Mouse (Mus musculus) lung, embryonic 15.5 days (tissue): ENCODE results near the gene Mblac2. TPM values are rescaled to one million over a fixed set of nuclear protein-coding genes. Genes with fewer than 3 reads are reported as not detected.

Experiments used
- ATAC-seq: fragments of 200-750 bp; cut with Nextera tagmentation; 2 replicates; pipeline ENCODE4 v1.8.0; 2017; ENCODE audit warnings: moderate number of reproducible peaks, borderline replicate concordance; ENCODE audit not compliant: low FRiP score, low TSS enrichment; ENCODE audit errors: extremely low read depth
- H3K27ac ChIP-seq: fragments of 300-500 bp; sonication (generic); 2 replicates; pipeline ENCODE4 v1.5.1; 2015; ENCODE audit warnings: moderate library complexity, mild to moderate bottlenecking, inconsistent platforms
- H3K27me3 ChIP-seq: fragments of 300-500 bp; sonication (generic); 2 replicates; pipeline ENCODE4 v1.6.1; 2015; ENCODE audit warnings: inconsistent platforms
- H3K36me3 ChIP-seq: fragments of 300-500 bp; sonication (generic); 2 replicates; pipeline ENCODE4 v1.6.1; 2015; ENCODE audit warnings: inconsistent platforms
- H3K4me1 ChIP-seq: fragments of 300-500 bp; sonication (generic); 2 replicates; pipeline ENCODE4 v1.6.1; 2015; ENCODE audit warnings: inconsistent platforms
- H3K4me2 ChIP-seq: fragments of 300-500 bp; sonication (generic); 2 replicates; pipeline ENCODE4 v1.6.1; 2015; ENCODE audit warnings: inconsistent platforms, mild to moderate bottlenecking, moderate library complexity
- H3K4me3 ChIP-seq: fragments of 300-500 bp; sonication (generic); 2 replicates; pipeline ENCODE4 v1.5.1; 2015; ENCODE audit warnings: mild to moderate bottlenecking, inconsistent platforms
- H3K9ac ChIP-seq: fragments of 300-500 bp; sonication (generic); 2 replicates; pipeline ENCODE4 v1.6.1; 2015; ENCODE audit warnings: inconsistent platforms
- H3K9me3 ChIP-seq: fragments of 300-500 bp; sonication (generic); 2 replicates; pipeline ENCODE4 v1.6.1; 2016; ENCODE audit warnings: inconsistent platforms
- WGBS: fragments of 180-500 bp; shearing (Covaris S2); methylation state at CpG from one replicate; pipeline ENCODE4 v1.1.7; 2015; 5-methylcytosine and 5-hydroxymethylcytosine counted together
- polyA plus RNA-seq: library from polyadenylated mRNA; unstranded; fragments of >200 nt; fragmentation: Nextera tagmentation; extraction: Ambion mirVana; gene quantifications from 2 replicates; pipeline ENCODE4 v1.2.1, GENCODE M21; 2015

Gene Mblac2
- polyA plus RNA-seq, 1 experiment from 2014 or later, result 6.3 TPM

DNA sequence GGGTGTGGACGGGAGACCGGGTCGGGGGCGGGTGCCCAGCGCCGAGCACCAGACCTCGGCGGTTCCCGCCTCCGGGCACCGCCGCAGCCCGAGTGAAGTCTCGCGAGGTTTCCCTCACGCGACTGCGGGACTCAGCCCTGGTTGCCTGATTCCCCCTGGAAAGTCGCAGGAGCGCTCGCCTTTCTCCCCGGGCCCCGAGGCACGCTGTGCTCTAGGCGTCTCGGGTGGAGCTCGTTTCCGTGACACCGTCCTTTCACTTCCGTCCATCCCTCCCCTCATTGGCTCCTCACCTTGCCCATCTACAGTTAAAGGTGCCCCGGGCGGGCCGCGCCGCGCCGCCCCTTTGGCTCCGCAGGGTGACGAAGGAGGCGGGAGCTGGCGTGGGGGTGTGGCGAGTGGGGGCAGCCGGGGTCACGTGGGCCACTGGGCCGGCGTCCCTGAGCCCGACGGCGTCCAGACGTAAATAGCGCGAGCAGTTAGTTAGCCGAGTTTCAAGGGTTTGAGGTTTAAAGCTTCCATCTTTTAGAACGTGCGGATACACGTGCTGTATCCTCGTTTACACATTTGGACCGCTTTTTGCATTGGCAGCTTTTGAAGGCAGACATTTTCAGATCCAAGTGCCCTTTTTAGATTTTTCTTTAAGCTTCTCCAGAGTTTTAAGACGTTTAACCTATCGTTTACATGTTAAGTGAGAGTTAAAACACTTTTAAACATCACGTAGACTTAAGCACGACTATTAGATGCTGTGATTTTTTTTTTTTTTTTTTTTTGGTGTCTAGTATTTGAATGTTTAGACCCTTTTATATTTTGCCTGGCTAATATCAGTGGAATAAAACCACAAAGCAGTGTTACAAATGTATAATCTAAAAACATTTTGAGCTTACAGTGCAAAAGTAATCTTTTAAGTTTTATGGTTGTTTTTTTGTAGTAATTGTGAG is 72.5 kb downstream of the Mblac2 start:
- under 1% methylated on average over 57 of the region's 62 CpGs for WGBS
- peaks cover 21% of the 10 kb centered on the region for H3K36me3 ChIP-seq
- peak overlapping the region; percentile 74 for H3K9ac ChIP-seq
- no peaks in the 10 kb centered on the region for H3K9me3 ChIP-seq
- H3K27ac ChIP-seq, result peak overlapping the region; percentile 98
- peak overlapping the region; percentile 71 for H3K4me2 ChIP-seq
- ATAC-seq, result peak; percentile 98
- H3K4me3 ChIP-seq, result peak overlapping the region; percentile 67
- peaks cover 15% of the 10 kb centered on the region; the same call in 1 of the 2 replicates for H3K4me1 ChIP-seq
- H3K27me3 ChIP-seq, result no peaks in the 10 kb centered on the region

DNA sequence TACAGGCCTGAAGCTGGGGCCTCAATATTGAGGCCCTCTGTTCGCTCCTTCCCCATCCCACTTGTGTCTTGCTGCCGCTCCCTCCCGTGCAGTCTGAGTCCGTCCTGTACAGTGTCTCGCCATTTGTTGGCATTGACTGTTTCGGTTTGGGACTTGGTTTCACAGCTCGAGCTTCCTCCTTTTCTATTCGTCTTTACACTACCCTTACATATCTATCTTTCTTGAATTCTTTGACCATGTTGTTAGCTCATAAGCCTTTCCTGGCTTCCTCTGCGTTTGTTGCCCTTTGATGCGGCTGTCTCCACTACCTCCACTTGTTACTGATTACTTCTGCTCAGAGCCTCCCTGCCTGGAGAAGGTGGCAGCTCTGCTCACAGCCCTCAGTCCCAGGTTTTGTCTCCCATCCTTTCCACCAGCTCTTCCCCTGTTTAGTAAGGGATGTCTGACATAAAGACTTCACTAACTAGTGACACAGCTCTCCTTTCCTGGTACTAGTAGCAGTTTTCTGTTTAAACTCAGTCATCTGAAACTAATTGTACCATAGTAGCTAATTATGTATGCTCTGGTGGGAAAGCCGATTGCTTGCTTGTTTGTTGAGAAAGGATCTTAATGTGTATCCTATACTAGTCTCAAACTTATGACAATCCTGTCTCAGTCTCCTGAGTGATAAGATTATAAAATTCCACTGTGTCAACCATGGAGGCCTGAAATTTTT is 74.8 kb downstream of the Mblac2 start:
- 82% methylated on average over 11 of the region's 11 CpGs for WGBS
- Histone ChIP-seq H3K4me2 (no peak overlapping the region), H3K9me3 (no peaks in the 10 kb centered on the region), H3K4me3 (no peak overlapping the region), H3K27me3 (no peaks in the 10 kb centered on the region), H3K9ac (no peak overlapping the region), H3K4me1 (peaks cover 15% of the 10 kb centered on the region; the same call in 1 of the 2 replicates), H3K36me3 (peaks cover 27% of the 10 kb centered on the region), H3K27ac (no peak overlapping the region)
- no peak for ATAC-seq

DNA sequence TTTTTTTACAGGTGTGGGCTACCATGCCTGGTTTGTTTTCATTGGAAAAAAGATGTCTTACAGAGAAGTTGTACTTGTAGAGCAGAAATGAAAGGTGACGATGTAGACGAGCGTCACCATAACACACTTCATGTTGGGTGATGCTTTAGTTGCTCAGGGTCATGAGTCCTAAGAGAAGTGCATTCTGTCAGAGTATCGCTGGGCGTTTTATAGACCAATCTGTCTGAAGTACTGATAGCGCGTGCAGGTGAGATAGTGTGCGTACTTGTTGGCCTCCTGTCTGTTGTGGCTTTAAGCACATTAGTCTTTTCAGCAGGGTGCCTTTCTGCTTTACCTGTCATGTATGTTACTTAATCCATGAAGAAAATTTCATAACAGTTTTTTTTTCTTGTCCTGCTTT is 79.0 kb downstream of the Mblac2 start:
- Histone ChIP-seq H3K36me3 (peaks cover 24% of the 10 kb centered on the region), H3K4me1 (0 out of 2 replicates have a peak, but pooled peaks cover 1% of the 10 kb centered on the region), H3K4me2 (no peak overlapping the region), H3K27ac (no peak overlapping the region), H3K9me3 (no peaks in the 10 kb centered on the region), H3K27me3 (no peaks in the 10 kb centered on the region), H3K4me3 (no peak overlapping the region), H3K9ac (no peak overlapping the region)
- WGBS, result 92% methylated on average over 8 of the region's 8 CpGs
- no peak for ATAC-seq

DNA sequence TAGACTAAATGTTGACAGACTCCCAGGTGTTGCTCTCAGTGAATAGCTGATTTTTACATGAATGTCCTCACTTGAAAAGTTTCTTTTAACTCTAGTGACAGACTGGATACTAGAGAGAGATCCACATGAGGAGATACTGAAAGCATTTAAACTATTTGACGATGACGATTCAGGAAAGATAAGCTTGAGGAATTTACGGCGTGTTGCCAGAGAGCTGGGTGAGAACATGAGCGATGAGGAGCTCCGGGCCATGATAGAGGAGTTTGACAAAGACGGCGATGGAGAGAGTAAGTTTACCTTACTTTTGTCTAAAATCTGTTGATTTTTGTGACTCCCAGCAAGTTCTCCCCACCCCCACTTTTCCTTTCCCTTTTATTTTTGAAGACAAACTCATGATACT is 80.7 kb downstream of the Mblac2 start:
- ATAC-seq, result no peak
- Histone ChIP-seq H3K27ac (no peak overlapping the region), H3K4me2 (no peak overlapping the region), H3K9ac (no peak overlapping the region), H3K36me3 (peaks cover 19% of the 10 kb centered on the region), H3K4me3 (no peak overlapping the region), H3K27me3 (no peaks in the 10 kb centered on the region), H3K9me3 (no peaks in the 10 kb centered on the region), H3K4me1 (no peaks in the 10 kb centered on the region)
- 21% methylated on average over 8 of the region's 8 CpGs for WGBS

DNA sequence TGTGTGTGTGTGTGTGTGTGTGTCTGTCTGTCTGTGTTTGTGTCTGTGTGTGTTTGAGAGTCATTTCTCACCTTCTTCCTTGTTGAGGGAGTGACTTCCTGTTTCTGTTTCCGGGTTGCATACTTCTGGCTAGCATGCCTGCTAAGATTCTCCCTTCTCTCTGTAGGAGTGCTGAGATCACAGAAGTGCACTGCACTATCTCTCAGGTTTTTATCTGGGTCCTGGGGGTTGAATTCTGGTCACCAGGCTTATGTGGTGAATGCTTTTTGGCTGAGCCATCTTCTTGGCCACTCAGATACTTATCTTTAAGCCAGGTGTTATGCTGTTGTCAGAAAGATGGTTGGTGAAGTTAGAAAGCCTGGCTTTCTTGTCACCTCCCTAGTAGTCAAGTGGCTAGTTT is 82.7 kb downstream of the Mblac2 start:
- no peak overlapping the region for H3K4me3 ChIP-seq
- WGBS, result 30% methylated on average over 1 of the region's 1 CpGs
- ATAC-seq, result no peak
- H3K27ac ChIP-seq, result no peak overlapping the region
- no peaks in the 10 kb centered on the region for H3K4me1 ChIP-seq
- H3K9ac ChIP-seq, result no peak overlapping the region
- H3K36me3 ChIP-seq, result peaks cover 5% of the 10 kb centered on the region
- no peaks in the 10 kb centered on the region for H3K9me3 ChIP-seq
- H3K4me2 ChIP-seq, result no peak overlapping the region
- no peaks in the 10 kb centered on the region for H3K27me3 ChIP-seq

DNA sequence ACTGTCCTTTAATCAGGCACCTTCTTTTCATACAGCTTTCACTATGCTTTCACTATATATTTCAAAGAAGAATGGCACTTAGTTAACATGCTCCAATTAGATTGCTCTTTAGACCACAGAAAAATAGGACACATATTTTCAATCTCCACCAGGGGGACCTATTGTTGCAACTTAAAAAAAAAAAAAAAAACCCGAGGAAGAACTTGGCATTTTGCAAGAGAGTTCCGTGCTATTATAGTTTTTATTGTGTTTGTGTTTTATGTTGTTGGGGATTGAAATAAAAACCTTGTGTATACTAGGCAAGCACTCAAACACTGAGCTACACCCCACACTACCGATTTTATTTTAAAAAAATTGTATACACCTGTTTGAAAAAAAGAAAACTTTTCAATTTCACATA is 90.0 kb downstream of the Mblac2 start:
- no peak for ATAC-seq
- Histone ChIP-seq H3K4me2 (no peak overlapping the region), H3K9ac (no peak overlapping the region)

More for the DNA sequence above, 90.0 kb downstream of the Mblac2 start:
- H3K9me3 ChIP-seq, result no peaks in the 10 kb centered on the region
- no peak overlapping the region for H3K27ac ChIP-seq
- no peaks in the 10 kb centered on the region for H3K27me3 ChIP-seq
- WGBS, result 26% methylated on average over 3 of the region's 3 CpGs
- no peak overlapping the region for H3K4me3 ChIP-seq
- H3K4me1 ChIP-seq, result no peaks in the 10 kb centered on the region
- no peaks in the 10 kb centered on the region for H3K36me3 ChIP-seq

Other genes starting within 250 kb of the Mblac2 start
- gene Adgrv1, start 78.2 kb upstream of the Mblac2 start, polyA plus RNA-seq, result 2.1 and 2.4 TPM in 2 replicates
- 23.8 and 27.7 TPM in 2 replicates for gene Lysmd3, start 53.7 kb upstream of the Mblac2 start, polyA plus RNA-seq
- gene Polr3g, start 328 bp upstream of the Mblac2 start, polyA plus RNA-seq, result 12.1 and 12.5 TPM in 2 replicates
- 195 and 202 TPM in 2 replicates for gene Cetn3, start 71.7 kb downstream of the Mblac2 start, polyA plus RNA-seq